Mouse (Mus musculus) adrenal gland, postnatal 10 days (tissue): ENCODE data around the gene Rasl11b. TPM values are rescaled to one million over a fixed set of nuclear protein-coding genes. Genes with fewer than 3 reads are reported as not detected.

ENCODE experiments used
- total RNA-seq, 2 experiments: library from RNA; stranded (reverse); gene quantifications; 2 replicates each; pipeline ENCODE4 v1.2.3; 2021

Rasl11b gene
- total RNA-seq, 2 experiments from 2014 or later = 15.7 to 18.6 TPM

Other genes with a start within 250 kb of the Rasl11b start
- 10 to 100 TPM; 27.8 to 33.2 TPM for gene Usp46, start 126.9 kb upstream of the Rasl11b start, total RNA-seq